ENCODE assay signal across 8 mouse cellular contexts in genomic region chr10:34300368-34300767, GRCm38 (mm10). TPM values are rescaled to one million over a fixed set of nuclear protein-coding genes. Genes with fewer than 3 reads are reported as not detected.
DNase-seq lines count a peak whose midpoint lies in the region; ATAC-seq lines count a peak whose summit lies in the region.

No protein-coding gene starts in this region.

- no peaks in the 10 kb centered on the region for H3K9me3 ChIP-seq in heart, embryonic 12.5 days (replicated peaks)
- no peaks in the 10 kb centered on the region for H3K9me3 ChIP-seq in forebrain, embryonic 14.5 days (replicated peaks; ENCODE audit: control insufficient read depth, low read length)
- no peaks in the 10 kb centered on the region for H3K9me3 ChIP-seq in midbrain, embryonic 11.5 days (ENCODE audit: control insufficient read depth, low read length)

- H3K4me1 ChIP-seq in heart, embryonic 12.5 days (replicated peaks), result peaks cover 42% of the 10 kb centered on the region
- peaks cover 14% of the 10 kb centered on the region for H3K4me1 ChIP-seq in forebrain, embryonic 14.5 days (ENCODE audit: control insufficient read depth, insufficient read depth, low read length)
- peaks cover 21% of the 10 kb centered on the region for H3K4me1 ChIP-seq in midbrain, embryonic 11.5 days (ENCODE audit: control insufficient read depth, insufficient read depth, low read length)

- DNase-seq in heart, postnatal 25 days (ENCODE audit: low spot score), result no peak
- DNase-seq in brain, adult 2 months (ENCODE audit: low read depth, low spot score), result peak; percentile 10
- no peak for DNase-seq in forebrain, embryonic 14.5 days (ENCODE audit: low spot score)
- DNase-seq in midbrain, embryonic 11.5 days (ENCODE audit: low spot score, missing footprints), result peak; percentile 92
- DNase-seq in thymus, postnatal 14 days, result no peak
- no peak for DNase-seq in urinary bladder, adult 18-20 months (ENCODE audit: low spot score in 2 of 2)
- DNase-seq in gastrocnemius, postnatal 14 days, result no peak

- no peaks in the 10 kb centered on the region for H3K27me3 ChIP-seq in heart, embryonic 12.5 days (replicated peaks)
- no peaks in the 10 kb centered on the region for H3K27me3 ChIP-seq in forebrain, embryonic 14.5 days (replicated peaks; ENCODE audit: control insufficient read depth, insufficient read depth, low read length)
- no peaks in the 10 kb centered on the region for H3K27me3 ChIP-seq in midbrain, embryonic 11.5 days (ENCODE audit: control insufficient read depth, insufficient read depth, low read length)

- ATAC-seq in heart, embryonic 12.5 days (ENCODE audit: insufficient number of reproducible peaks, low FRiP score), result no peak
- ATAC-seq in forebrain, embryonic 14.5 days, result no peak
- no peak for ATAC-seq in midbrain, embryonic 11.5 days (ENCODE audit: low FRiP score)

- 28% methylated on average over 5 of the region's 5 CpGs for WGBS in heart, embryonic 12.5 days
- 3% methylated on average over 5 of the region's 5 CpGs for WGBS in forebrain, embryonic 14.5 days
- 8% methylated on average over 5 of the region's 5 CpGs for WGBS in midbrain, embryonic 11.5 days

- intact Hi-C loops in heart, postnatal 25 days (cut with DNase I), result no loop called here
- intact Hi-C loops in gastrocnemius, postnatal 14 days (cut with DNase I; ENCODE audit: low total_unique reads), result no loop called here

- peak overlapping the region; percentile 96 for H3K4me2 ChIP-seq in heart, embryonic 12.5 days
- peak overlapping the region; percentile 82 for H3K4me2 ChIP-seq in forebrain, embryonic 14.5 days (ENCODE audit: low read length)
- H3K4me2 ChIP-seq in midbrain, embryonic 11.5 days, result peak overlapping the region; percentile 57

- peak overlapping the region; percentile 39 for H3K4me3 ChIP-seq in heart, embryonic 12.5 days
- H3K4me3 ChIP-seq in forebrain, embryonic 14.5 days (ENCODE audit: low read depth, low read length), result peak overlapping the region; percentile 69
- H3K4me3 ChIP-seq in midbrain, embryonic 11.5 days (ENCODE audit: low read depth, low read length), result peak overlapping the region; percentile 72

- H3K9ac ChIP-seq in heart, embryonic 12.5 days, result peak overlapping the region; percentile 32; the same call in 1 of the 2 replicates
- H3K9ac ChIP-seq in forebrain, embryonic 14.5 days (ENCODE audit: low read length), result peak overlapping the region; percentile 66
- peak overlapping the region; percentile 56 for H3K9ac ChIP-seq in midbrain, embryonic 11.5 days (ENCODE audit: low read length)

- H3K27ac ChIP-seq in heart, embryonic 12.5 days (ENCODE audit: poor library complexity, severe bottlenecking), result peak overlapping the region; percentile 56
- H3K27ac ChIP-seq in forebrain, embryonic 14.5 days (ENCODE audit: low read depth, low read length), result 0 out of 2 replicates have a peak overlapping the region, but pooled peaks have one; percentile 22
- 0 out of 2 replicates have a peak overlapping the region, but pooled peaks have one; percentile 14 for H3K27ac ChIP-seq in midbrain, embryonic 11.5 days (ENCODE audit: low read depth, low read length)

- no peaks in the 10 kb centered on the region for H3K36me3 ChIP-seq in heart, embryonic 12.5 days
- H3K36me3 ChIP-seq in forebrain, embryonic 14.5 days (ENCODE audit: control insufficient read depth, insufficient read depth, low read length), result 0 out of 2 replicates have a peak, but pooled peaks cover 6% of the 10 kb centered on the region
- no peaks in the 10 kb centered on the region for H3K36me3 ChIP-seq in midbrain, embryonic 11.5 days (ENCODE audit: control insufficient read depth, insufficient read depth, low read length)

RNA-seq across cellular contexts. Expression of gene Tspyl4, which starts 3.1 kb away (rescaled TPM):
- polyA plus RNA-seq in heart, embryonic 12.5 days (2016; fragmentation: Nextera tagmentation; extraction: Ambion mirVana), result 25.6 and 27.5 TPM in 2 replicates
- 10 to 100 TPM in 1 of 2 experiments, 1 to 10 TPM in 1; 8.4 to 10.7 TPM for total RNA-seq in heart, postnatal 25 days (2021)
- 88.2 and 103 TPM in 2 replicates for polyA plus RNA-seq in forebrain, embryonic 14.5 days (2014; fragmentation: Nextera tagmentation; extraction: Ambion mirVana)
- 26.9 and 32.7 TPM in 2 replicates for polyA plus RNA-seq in midbrain, embryonic 11.5 days (2014; fragmentation: Nextera tagmentation; extraction: Ambion mirVana)
- total RNA-seq in gastrocnemius, postnatal 14 days (2021), result 1 to 10 TPM; 1.8 TPM

RNA-seq across cellular contexts. Expression of gene Tspyl1, which starts 18.4 kb away (rescaled TPM):
- 81.2 and 85.1 TPM in 2 replicates for polyA plus RNA-seq in heart, embryonic 12.5 days (2016; fragmentation: Nextera tagmentation; extraction: Ambion mirVana)
- 10 to 100 TPM; 53.9 to 58.5 TPM for total RNA-seq in heart, postnatal 25 days (2021)
- polyA plus RNA-seq in forebrain, embryonic 14.5 days (2014; fragmentation: Nextera tagmentation; extraction: Ambion mirVana), result 70.6 and 75.6 TPM in 2 replicates
- 68.8 and 76.8 TPM in 2 replicates for polyA plus RNA-seq in midbrain, embryonic 11.5 days (2014; fragmentation: Nextera tagmentation; extraction: Ambion mirVana)
- 10 to 100 TPM; 45.4 to 46.9 TPM for total RNA-seq in gastrocnemius, postnatal 14 days (2021)

Comparison
In these comparisons a context has a peak if more than half of its experiments do, and no peak if none do; other contexts are left out.
1. DNase-seq: peak in brain, adult 2 months (single experiment) and midbrain, embryonic 11.5 days (single experiment); none in heart, postnatal 25 days (single experiment), forebrain, embryonic 14.5 days (single experiment), thymus, postnatal 14 days (single experiment), urinary bladder, adult 18-20 months (0 of 2) and gastrocnemius, postnatal 14 days (single experiment).
2. Peak in every context shown above with its lines, with median percentiles within 50 percentile points of each other: H3K27ac ChIP-seq, H3K4me2 ChIP-seq, H3K4me3 ChIP-seq and H3K9ac ChIP-seq.